Mouse (Mus musculus): Measurements from ENCODE around the gene Scn3a. TPM values are rescaled to one million over a fixed set of nuclear protein-coding genes. Genes with fewer than 3 reads are reported as not detected.

The Scn3a gene
- total and polyA plus RNA-seq, 2 experiments from 2014 or later: 32.1 to 52.6 TPM

DNA sequence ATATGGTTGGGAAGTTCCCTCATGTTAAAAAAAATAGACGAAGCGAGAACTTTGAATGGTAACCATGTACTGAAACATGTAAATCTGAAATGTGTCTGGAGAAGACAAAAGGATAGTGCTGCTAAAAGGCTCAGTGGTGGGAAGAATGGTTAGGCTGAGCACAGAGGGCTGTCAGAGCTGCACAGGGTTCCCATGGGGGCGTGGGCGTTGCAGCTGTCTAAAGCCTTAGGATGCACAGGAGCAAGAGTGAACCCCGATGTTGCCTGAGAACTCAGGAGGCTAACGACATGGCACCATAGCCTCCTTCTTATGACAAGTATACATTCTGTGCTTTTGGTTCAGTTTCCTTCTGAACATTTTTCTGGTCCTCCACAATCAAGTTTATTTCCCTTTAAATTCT, 126.3 kb downstream of the Scn3a start:
- Histone ChIP-seq H3K9me3 (ENCODE audit: low read length) (no peaks in the 10 kb centered on the region), H3K27me3 (ENCODE audit: insufficient read depth, low read length) (no peaks in the 10 kb centered on the region), H3K4me1 (ENCODE audit: insufficient read depth, low read length) (0 out of 2 replicates have a peak, but pooled peaks cover 3% of the 10 kb centered on the region), H3K36me3 (ENCODE audit: insufficient read depth, low read length) (no peaks in the 10 kb centered on the region), H3K27ac (peak overlapping the region; percentile 45; the same call in 1 of the 2 replicates), H3K4me2 (ENCODE audit: low read depth, low read length) (no peak overlapping the region), H3K9ac (replicated peaks; ENCODE audit: low read length) (no peak overlapping the region), H3K4me3 (ENCODE audit: low read length) (no peak overlapping the region)
- TF ChIP-seq CTCF (IDR thresholded peaks at IDR 0.05; ENCODE audit: low read depth): no peak
- ATAC-seq (0 out of 2 replicates have a peak, but pooled peaks have one; percentile 12), DNase-seq (ENCODE audit: low spot score) (peak; percentile 7)
- 55% methylated on average over 6 of the region's 6 CpGs for WGBS

DNA sequence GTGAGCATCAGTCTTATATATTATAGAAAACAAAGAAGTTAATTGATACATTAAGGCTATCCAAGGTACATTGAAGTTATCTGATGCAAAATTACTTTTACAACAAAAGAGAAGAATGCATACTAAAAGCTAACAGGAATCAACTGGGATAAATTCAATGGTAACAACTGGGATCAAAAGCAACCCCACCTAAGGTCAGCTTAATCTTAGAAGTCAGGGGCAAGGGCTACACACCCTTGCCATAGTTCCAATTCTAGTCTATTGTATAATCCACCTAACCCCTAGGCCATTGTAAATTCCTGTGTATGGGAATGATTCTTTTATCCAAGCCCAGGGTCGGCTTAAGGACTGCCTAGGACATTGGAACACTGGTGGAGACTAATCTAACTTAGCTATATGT, 130.5 kb downstream of the Scn3a start:
- TF ChIP-seq CTCF (IDR thresholded peaks at IDR 0.05; ENCODE audit: low read depth): no peak
- 0 out of 2 replicates have a peak, but pooled peaks cover 3% of the 10 kb centered on the region for H3K4me1 ChIP-seq (ENCODE audit: insufficient read depth, low read length)

DNA sequence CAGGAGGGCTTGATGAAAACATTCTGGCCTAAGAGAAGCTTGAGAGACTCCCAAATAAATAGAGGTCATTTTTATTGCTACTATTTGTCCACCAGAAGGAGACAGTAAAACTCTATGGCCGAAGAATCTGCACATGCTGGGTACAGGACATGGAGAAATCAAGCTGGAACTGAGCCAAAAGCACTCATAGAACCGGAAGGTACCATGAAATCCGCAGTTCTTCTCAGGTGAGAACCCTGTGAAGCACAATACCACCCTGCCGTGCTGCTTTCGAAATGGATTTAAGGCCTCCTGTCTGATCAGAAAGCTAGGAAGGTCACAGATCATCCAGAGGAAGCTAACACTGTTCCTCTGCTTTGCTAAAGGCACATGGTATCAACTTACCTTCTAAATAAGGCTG, 143.9 kb downstream of the Scn3a start:
- Histone ChIP-seq H3K9ac (replicated peaks; ENCODE audit: low read length) (no peak overlapping the region), H3K4me2 (ENCODE audit: low read depth, low read length) (no peak overlapping the region), H3K4me3 (ENCODE audit: low read length) (no peak overlapping the region), H3K4me1 (ENCODE audit: insufficient read depth, low read length) (no peaks in the 10 kb centered on the region), H3K9me3 (ENCODE audit: low read length) (no peaks in the 10 kb centered on the region), H3K27me3 (ENCODE audit: insufficient read depth, low read length) (no peaks in the 10 kb centered on the region), H3K36me3 (ENCODE audit: insufficient read depth, low read length) (no peaks in the 10 kb centered on the region), H3K27ac (no peak overlapping the region)
- DNase-seq (ENCODE audit: low spot score) (peak; percentile 55), ATAC-seq (no peak)
- 0 out of 2 replicates have a peak, but pooled peaks have one; percentile 12 for TF ChIP-seq CTCF (IDR thresholded peaks at IDR 0.05; ENCODE audit: low read depth)
- 50% methylated on average over 5 of the region's 5 CpGs for WGBS

More for the DNA sequence above, 130.5 kb downstream of the Scn3a start:
- Histone ChIP-seq H3K9ac (replicated peaks; ENCODE audit: low read length) (no peak overlapping the region), H3K27me3 (ENCODE audit: insufficient read depth, low read length) (no peaks in the 10 kb centered on the region), H3K4me3 (ENCODE audit: low read length) (no peak overlapping the region), H3K9me3 (ENCODE audit: low read length) (no peaks in the 10 kb centered on the region), H3K36me3 (ENCODE audit: insufficient read depth, low read length) (no peaks in the 10 kb centered on the region), H3K27ac (no peak overlapping the region), H3K4me2 (ENCODE audit: low read depth, low read length) (no peak overlapping the region)
- WGBS: 77% methylated on average over 1 of the region's 1 CpGs
- no peak for ATAC-seq
- DNase-seq (ENCODE audit: low spot score): no peak

DNA sequence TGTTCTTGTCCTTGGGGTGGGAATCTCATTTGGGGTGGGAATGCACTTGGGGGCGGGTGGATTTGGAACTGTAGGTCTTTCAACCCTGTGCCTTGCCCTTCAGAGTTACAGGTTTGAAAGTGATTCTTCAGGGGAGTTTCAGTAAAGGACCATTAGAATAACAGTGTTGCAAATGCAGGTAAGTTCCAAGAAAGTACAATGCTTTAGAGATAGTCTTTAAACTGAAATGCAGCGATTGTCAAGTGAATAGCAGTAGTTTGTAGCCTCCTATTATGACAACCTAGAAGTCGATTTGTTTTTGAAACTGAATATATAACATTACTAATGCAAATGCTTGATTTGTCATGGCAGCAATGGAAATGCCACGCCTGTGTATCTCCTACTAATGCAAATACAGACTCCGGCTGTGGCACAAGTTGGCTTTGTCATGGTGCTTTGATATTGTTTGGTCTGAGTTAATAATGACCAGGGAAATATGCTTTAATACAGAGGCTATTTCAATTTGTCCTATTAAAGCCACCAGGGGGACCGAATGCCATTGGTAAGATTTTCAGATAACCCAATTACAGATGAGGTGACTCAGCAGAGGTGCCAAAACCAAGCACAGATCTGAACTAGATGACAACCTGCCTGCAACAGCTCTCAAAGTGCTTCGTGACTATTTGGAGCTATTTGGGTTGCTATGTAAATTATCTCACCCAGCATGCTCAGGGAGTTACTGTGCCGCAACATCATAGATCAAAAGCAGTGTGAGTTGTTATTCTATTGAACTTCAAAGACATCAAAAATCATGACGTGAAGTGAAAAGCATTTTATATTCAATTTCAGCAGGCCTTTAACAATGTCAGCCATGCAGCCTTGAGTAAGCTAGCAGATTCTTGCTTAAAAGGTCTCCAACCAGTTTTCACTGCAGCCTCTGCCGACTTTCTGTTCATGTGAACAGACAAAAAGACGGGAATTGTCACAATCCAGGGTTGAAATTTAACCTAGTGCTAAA, 145.9 kb downstream of the Scn3a start:
- WGBS: 40% methylated on average over 11 of the region's 11 CpGs
- no peaks in the 10 kb centered on the region for H3K4me1 ChIP-seq (ENCODE audit: insufficient read depth, low read length)
- H3K4me3 ChIP-seq (ENCODE audit: low read length): no peak overlapping the region
- H3K36me3 ChIP-seq (ENCODE audit: insufficient read depth, low read length): no peaks in the 10 kb centered on the region
- no peak overlapping the region for H3K4me2 ChIP-seq (ENCODE audit: low read depth, low read length)
- no peak overlapping the region for H3K27ac ChIP-seq
- H3K9ac ChIP-seq (replicated peaks; ENCODE audit: low read length): no peak overlapping the region
- no peaks in the 10 kb centered on the region for H3K27me3 ChIP-seq (ENCODE audit: insufficient read depth, low read length)
- DNase-seq (ENCODE audit: low spot score) (no peak), ATAC-seq (no peak)
- no peaks in the 10 kb centered on the region for H3K9me3 ChIP-seq (ENCODE audit: low read length)
- peak; percentile 21; the same call in 1 of the 2 replicates for TF ChIP-seq CTCF (IDR thresholded peaks at IDR 0.05; ENCODE audit: low read depth)

DNA sequence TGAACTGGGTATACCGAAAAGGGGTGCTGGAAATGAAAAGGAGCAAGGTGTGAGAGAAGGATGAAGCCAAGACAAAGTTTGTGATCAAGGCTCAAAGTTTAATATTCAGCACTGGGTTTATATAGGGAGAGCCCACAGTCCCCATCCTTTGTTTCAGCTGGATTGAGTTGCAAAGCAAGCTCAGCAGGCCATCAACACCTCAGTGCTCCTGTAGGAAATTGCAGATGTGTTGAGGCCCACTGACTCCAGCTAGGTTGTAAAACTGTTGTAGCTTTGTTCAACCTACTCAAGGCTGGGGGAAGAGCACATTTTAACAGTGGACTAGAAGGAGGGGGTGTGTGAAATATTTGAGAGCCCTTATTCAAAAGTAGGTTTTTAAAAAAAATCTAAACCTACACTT, 148.8 kb downstream of the Scn3a start:
- Histone ChIP-seq H3K4me3 (ENCODE audit: low read length) (no peak overlapping the region), H3K27ac (no peak overlapping the region), H3K4me1 (ENCODE audit: insufficient read depth, low read length) (peaks cover 8% of the 10 kb centered on the region), H3K27me3 (ENCODE audit: insufficient read depth, low read length) (no peaks in the 10 kb centered on the region), H3K9ac (replicated peaks; ENCODE audit: low read length) (no peak overlapping the region), H3K36me3 (ENCODE audit: insufficient read depth, low read length) (no peaks in the 10 kb centered on the region), H3K4me2 (ENCODE audit: low read depth, low read length) (no peak overlapping the region), H3K9me3 (ENCODE audit: low read length) (no peaks in the 10 kb centered on the region)
- 65% methylated on average over 1 of the region's 1 CpGs for WGBS
- ATAC-seq (no peak), DNase-seq (ENCODE audit: low spot score) (no peak)
- no peak for TF ChIP-seq CTCF (IDR thresholded peaks at IDR 0.05; ENCODE audit: low read depth)

DNA sequence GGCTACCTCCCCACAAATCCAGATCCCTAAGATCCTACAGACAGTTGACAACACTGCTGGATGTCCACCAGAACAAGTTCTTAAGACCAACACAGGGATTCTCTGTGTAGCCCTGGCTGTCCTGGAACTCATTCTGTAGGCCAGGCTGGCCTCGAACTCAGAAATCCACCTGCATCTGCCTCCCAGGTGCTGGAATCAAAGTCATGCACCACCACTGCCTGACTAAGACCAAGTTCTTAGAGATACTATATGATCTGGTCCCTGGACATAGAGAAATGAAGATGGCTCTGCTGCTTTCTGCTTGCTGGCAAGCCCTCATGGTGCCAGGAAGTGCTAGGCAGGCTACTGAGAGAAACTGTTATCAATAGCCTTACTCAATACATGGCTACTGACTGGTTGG, 150.9 kb downstream of the Scn3a start:
- ATAC-seq (no peak), DNase-seq (ENCODE audit: low spot score) (no peak)
- H3K27ac ChIP-seq: no peak overlapping the region
- no peak for TF ChIP-seq CTCF (IDR thresholded peaks at IDR 0.05; ENCODE audit: low read depth)
- no peaks in the 10 kb centered on the region for H3K27me3 ChIP-seq (ENCODE audit: insufficient read depth, low read length)
- WGBS: 96% methylated on average over 1 of the region's 1 CpGs
- H3K4me2 ChIP-seq (ENCODE audit: low read depth, low read length): no peak overlapping the region
- no peak overlapping the region for H3K9ac ChIP-seq (replicated peaks; ENCODE audit: low read length)
- H3K4me3 ChIP-seq (ENCODE audit: low read length): no peak overlapping the region
- H3K9me3 ChIP-seq (ENCODE audit: low read length): no peaks in the 10 kb centered on the region
- H3K4me1 ChIP-seq (ENCODE audit: insufficient read depth, low read length): peaks cover 8% of the 10 kb centered on the region
- H3K36me3 ChIP-seq (ENCODE audit: insufficient read depth, low read length): no peaks in the 10 kb centered on the region

Data from hindbrain, postnatal 0 days (tissue).